Mouse (Mus musculus) embryo, embryonic 11.5 days (tissue): ENCODE data around the gene Creg1.

Experiments used
- DNase-seq: peaks from one replicate; pipeline ENCODE4 v3.0.0-alpha.2; 2012; ENCODE audit warnings: low read depth, low spot score

Creg1 gene

GRCm38 (mm10) chr1:165763635-165764372 lies at the start of gene Creg1:
Gene Creg1, plus strand, starts transcription at chr1:165763746.
- DNase-seq: peak; percentile 80

GRCm38 (mm10) chr1:165713798-165714197 lies 49.7 kb upstream of the Creg1 start:
- DNase-seq: no peak

GRCm38 (mm10) chr1:165716426-165716825 lies 47.1 kb upstream of the Creg1 start:
- no peak for DNase-seq

GRCm38 (mm10) chr1:165717711-165718542 lies 45.6 kb upstream of the Creg1 start:
- no peak for DNase-seq

- no peak for DNase-seq
Measured at GRCm38 (mm10) chr1:165718543-165719105, 44.9 kb upstream of the Creg1 start.

GRCm38 (mm10) chr1:165722531-165723123 lies 40.9 kb upstream of the Creg1 start:
- no peak for DNase-seq

GRCm38 (mm10) chr1:165724219-165725033 lies 39.1 kb upstream of the Creg1 start:
- DNase-seq: no peak

GRCm38 (mm10) chr1:165725039-165725644 lies 38.4 kb upstream of the Creg1 start:
- no peak for DNase-seq

- DNase-seq: no peak
Measured at GRCm38 (mm10) chr1:165726986-165727385, 36.6 kb upstream of the Creg1 start.

- DNase-seq: no peak
Measured at GRCm38 (mm10) chr1:165728057-165728639, 35.4 kb upstream of the Creg1 start.

GRCm38 (mm10) chr1:165730129-165730528 lies 33.4 kb upstream of the Creg1 start:
- no peak for DNase-seq

GRCm38 (mm10) chr1:165731553-165731952 lies 32.0 kb upstream of the Creg1 start:
- DNase-seq: no peak

GRCm38 (mm10) chr1:165734840-165735239 lies 28.7 kb upstream of the Creg1 start:
- no peak for DNase-seq

- peak; percentile 83 for DNase-seq
Measured at GRCm38 (mm10) chr1:165735826-165736818, 27.4 kb upstream of the Creg1 start.

GRCm38 (mm10) chr1:165737451-165737850 lies 26.1 kb upstream of the Creg1 start:
- DNase-seq: no peak

- DNase-seq: no peak
Measured at GRCm38 (mm10) chr1:165737867-165738266, 25.7 kb upstream of the Creg1 start.

- DNase-seq: no peak
Measured at GRCm38 (mm10) chr1:165738985-165739384, 24.6 kb upstream of the Creg1 start.

GRCm38 (mm10) chr1:165741989-165742388 lies 21.6 kb upstream of the Creg1 start:
- DNase-seq: no peak

GRCm38 (mm10) chr1:165748053-165748452 lies 15.5 kb upstream of the Creg1 start:
- DNase-seq: no peak
